Mouse (Mus musculus): ENCODE measurements around the gene Mak. TPM values are rescaled to one million over a fixed set of nuclear protein-coding genes. Genes with fewer than 3 reads are reported as not detected.

Gene Mak
- polyA plus RNA-seq, 1 experiment from 2014 or later: 2.4 TPM

Other genes with a start within 250 kb of the Mak start
- gene Gcnt2, start 220.0 kb downstream of the Mak start, polyA plus RNA-seq (2015; fragmentation: Nextera tagmentation; extraction: Ambion mirVana): 5.3 and 7.1 TPM in 2 replicates
- 55.1 and 55.6 TPM in 2 replicates for gene Pak1ip1, start 78.7 kb downstream of the Mak start, polyA plus RNA-seq (2015; fragmentation: Nextera tagmentation; extraction: Ambion mirVana)
- 123 and 139 TPM in 2 replicates for gene Tmem14c, start 63.4 kb downstream of the Mak start, polyA plus RNA-seq (2015; fragmentation: Nextera tagmentation; extraction: Ambion mirVana)
- gene Gcm2, start 31.3 kb upstream of the Mak start, polyA plus RNA-seq (2015; fragmentation: Nextera tagmentation; extraction: Ambion mirVana): not detected in 2 replicates
- 0.09 TPM in 1 of 2 replicates, not detected in the other for gene Sycp2l, start 34.6 kb upstream of the Mak start, polyA plus RNA-seq (2015; fragmentation: Nextera tagmentation; extraction: Ambion mirVana)
- 36.4 and 43.1 TPM in 2 replicates for gene Elovl2, start 140.7 kb upstream of the Mak start, polyA plus RNA-seq (2015; fragmentation: Nextera tagmentation; extraction: Ambion mirVana)
- gene Smim13, start 170.1 kb upstream of the Mak start, polyA plus RNA-seq (2015; fragmentation: Nextera tagmentation; extraction: Ambion mirVana): 28.5 and 31.3 TPM in 2 replicates
- not detected in 2 replicates for gene Gm17364, start 194.3 kb upstream of the Mak start, polyA plus RNA-seq (2015; fragmentation: Nextera tagmentation; extraction: Ambion mirVana)